Mouse (Mus musculus): ENCODE data around the gene 4833439L19Rik. TPM values are rescaled to one million over a fixed set of nuclear protein-coding genes. Genes with fewer than 3 reads are reported as not detected.

4833439L19Rik gene
- polyA plus RNA-seq, 2 experiments: 84.6 to 125 TPM

DNA sequence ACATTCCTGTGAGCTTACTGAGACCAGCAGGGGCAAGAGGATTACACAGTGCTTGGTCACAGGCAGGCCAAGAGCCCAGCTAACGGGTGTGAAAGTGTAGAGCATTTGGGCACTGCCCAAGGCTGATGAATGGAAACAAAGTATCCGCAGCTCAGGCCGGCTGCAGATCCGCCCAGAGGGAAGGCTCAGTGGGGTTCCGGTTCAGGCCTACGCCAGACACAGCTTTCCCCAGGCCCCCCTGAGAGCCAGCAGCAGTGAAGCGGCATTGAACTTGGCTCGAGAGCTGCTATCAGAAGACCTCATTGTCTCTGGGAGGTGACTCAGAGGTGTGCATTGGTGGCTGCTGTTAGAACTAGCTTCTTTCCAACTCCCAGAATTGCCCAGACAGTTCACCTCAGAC lies 43.4 kb upstream of the 4833439L19Rik start:
- no peak for DNase-seq (ENCODE audit: low spot score)
- H3K27ac ChIP-seq (replicated peaks; ENCODE audit: low read depth, low read length): no peak overlapping the region
- 24% methylated on average over 8 of the region's 8 CpGs for WGBS
- H3K4me2 ChIP-seq (replicated peaks; ENCODE audit: low read depth, low read length, severe bottlenecking): no peak overlapping the region
- peaks cover 4% of the 10 kb centered on the region; the same call in 1 of the 2 replicates for H3K4me1 ChIP-seq (ENCODE audit: control insufficient read depth, insufficient read depth, low read length)
- ATAC-seq (ENCODE audit: low FRiP score, low read depth): no peak
- no peak overlapping the region for H3K9ac ChIP-seq (ENCODE audit: low read depth, low read length, severe bottlenecking)
- no peak overlapping the region for H3K4me3 ChIP-seq (replicated peaks; ENCODE audit: low read length)
- no peak for TF ChIP-seq POLR2A (IDR thresholded peaks at IDR 0.05; ENCODE audit: borderline replicate concordance, extremely low read depth, insufficient read depth, insufficient read length)
- no peaks in the 10 kb centered on the region for H3K36me3 ChIP-seq (ENCODE audit: control insufficient read depth, insufficient read depth, low read length)
- H3K27me3 ChIP-seq (ENCODE audit: control insufficient read depth, insufficient read depth, low read length): no peaks in the 10 kb centered on the region
- H3K9me3 ChIP-seq (ENCODE audit: control insufficient read depth, low read length): no peaks in the 10 kb centered on the region

DNA sequence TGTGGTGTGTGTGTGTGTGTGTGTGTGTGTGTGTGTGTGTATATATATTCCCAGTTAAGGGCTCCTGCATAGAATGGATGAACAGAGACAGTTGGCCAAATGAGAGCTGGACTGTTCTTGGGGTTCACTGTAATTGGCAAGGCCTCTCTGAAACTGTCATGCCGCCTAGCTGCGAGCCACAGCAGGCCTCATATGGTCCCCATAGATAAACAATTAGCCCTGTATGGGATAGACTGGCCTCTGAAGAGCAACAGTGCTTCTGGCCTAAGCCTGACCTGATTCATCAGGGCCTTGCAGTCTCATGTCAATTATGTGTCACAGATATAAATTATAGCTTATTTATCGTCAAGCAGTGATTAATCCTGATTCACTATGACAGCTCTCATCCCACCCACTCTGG lies 42.8 kb upstream of the 4833439L19Rik start:
- no peak for ATAC-seq (ENCODE audit: low FRiP score, low read depth)

DNA sequence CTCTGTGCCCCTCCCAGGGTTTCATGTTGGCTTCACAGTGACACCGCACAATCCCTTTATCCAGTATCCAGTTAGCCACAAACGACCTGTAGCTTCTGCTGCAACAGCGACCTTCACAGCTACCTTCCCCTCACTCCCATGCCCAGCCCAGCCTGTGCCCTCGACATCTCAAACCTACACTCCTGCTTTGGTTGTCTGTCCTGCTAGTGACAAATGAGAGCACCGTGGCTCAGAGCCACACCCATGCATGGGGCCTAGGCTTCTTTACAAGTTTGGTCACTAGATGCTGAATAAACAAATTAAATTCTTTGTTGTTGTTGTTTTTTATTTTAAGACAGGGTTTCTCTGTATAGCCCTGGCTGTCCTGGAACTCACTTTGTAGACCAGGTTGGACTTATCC lies 42.0 kb upstream of the 4833439L19Rik start:
- H3K4me1 ChIP-seq (ENCODE audit: control insufficient read depth, insufficient read depth, low read length): peaks cover 14% of the 10 kb centered on the region; the same call in 1 of the 2 replicates
- no peaks in the 10 kb centered on the region for H3K27me3 ChIP-seq (ENCODE audit: control insufficient read depth, insufficient read depth, low read length)

More for the DNA sequence above, 42.8 kb upstream of the 4833439L19Rik start:
- H3K4me3 ChIP-seq (replicated peaks; ENCODE audit: low read length): no peak overlapping the region
- peaks cover 11% of the 10 kb centered on the region; the same call in 1 of the 2 replicates for H3K4me1 ChIP-seq (ENCODE audit: control insufficient read depth, insufficient read depth, low read length)
- DNase-seq (ENCODE audit: low spot score): no peak
- no peaks in the 10 kb centered on the region for H3K9me3 ChIP-seq (ENCODE audit: control insufficient read depth, low read length)
- no peak overlapping the region for H3K27ac ChIP-seq (replicated peaks; ENCODE audit: low read depth, low read length)
- no peaks in the 10 kb centered on the region for H3K27me3 ChIP-seq (ENCODE audit: control insufficient read depth, insufficient read depth, low read length)
- H3K36me3 ChIP-seq (ENCODE audit: control insufficient read depth, insufficient read depth, low read length): 0 out of 2 replicates have a peak, but pooled peaks cover 3% of the 10 kb centered on the region
- no peak for TF ChIP-seq POLR2A (IDR thresholded peaks at IDR 0.05; ENCODE audit: borderline replicate concordance, extremely low read depth, insufficient read depth, insufficient read length)
- 74% methylated on average over 3 of the region's 3 CpGs for WGBS
- H3K4me2 ChIP-seq (replicated peaks; ENCODE audit: low read depth, low read length, severe bottlenecking): no peak overlapping the region
- no peak overlapping the region for H3K9ac ChIP-seq (ENCODE audit: low read depth, low read length, severe bottlenecking)

DNA sequence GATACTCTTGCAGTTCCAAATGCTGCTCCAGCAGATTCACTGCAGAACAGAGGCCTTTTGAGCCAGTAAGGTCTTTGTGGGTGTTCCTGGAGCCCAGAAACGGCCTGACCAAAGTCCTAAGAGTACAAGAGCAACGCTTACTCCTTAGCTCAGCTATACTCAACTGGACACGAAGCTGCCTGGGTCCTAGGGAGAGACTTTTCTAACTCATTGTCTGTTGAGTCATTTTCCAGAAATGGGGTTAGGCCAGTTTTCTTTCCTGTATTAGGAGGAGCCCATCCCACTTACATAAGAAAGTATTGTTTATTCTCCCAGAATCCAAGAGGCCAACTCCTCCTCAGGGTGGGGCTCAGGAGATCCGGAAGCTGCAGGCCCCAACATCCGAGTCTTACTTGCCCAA lies 40.2 kb upstream of the 4833439L19Rik start:
- Histone ChIP-seq H3K4me1 (ENCODE audit: control insufficient read depth, insufficient read depth, low read length) (peaks cover 13% of the 10 kb centered on the region; the same call in 1 of the 2 replicates), H3K4me3 (replicated peaks; ENCODE audit: low read length) (no peak overlapping the region), H3K27me3 (ENCODE audit: control insufficient read depth, insufficient read depth, low read length) (no peaks in the 10 kb centered on the region), H3K9me3 (ENCODE audit: control insufficient read depth, low read length) (no peaks in the 10 kb centered on the region), H3K9ac (ENCODE audit: low read depth, low read length, severe bottlenecking) (no peak overlapping the region), H3K4me2 (replicated peaks; ENCODE audit: low read depth, low read length, severe bottlenecking) (no peak overlapping the region), H3K36me3 (ENCODE audit: control insufficient read depth, insufficient read depth, low read length) (0 out of 2 replicates have a peak, but pooled peaks cover 3% of the 10 kb centered on the region), H3K27ac (replicated peaks; ENCODE audit: low read depth, low read length) (no peak overlapping the region)
- TF ChIP-seq POLR2A (IDR thresholded peaks at IDR 0.05; ENCODE audit: borderline replicate concordance, extremely low read depth, insufficient read depth, insufficient read length): no peak
- DNase-seq (ENCODE audit: low spot score): no peak
- no peak for ATAC-seq (ENCODE audit: low FRiP score, low read depth)
- WGBS: 81% methylated on average over 5 of the region's 5 CpGs

More for the DNA sequence above, 42.0 kb upstream of the 4833439L19Rik start:
- WGBS: 65% methylated on average over 5 of the region's 5 CpGs
- no peak overlapping the region for H3K4me2 ChIP-seq (replicated peaks; ENCODE audit: low read depth, low read length, severe bottlenecking)
- H3K9ac ChIP-seq (ENCODE audit: low read depth, low read length, severe bottlenecking): no peak overlapping the region
- TF ChIP-seq POLR2A (IDR thresholded peaks at IDR 0.05; ENCODE audit: borderline replicate concordance, extremely low read depth, insufficient read depth, insufficient read length): no peak
- H3K4me3 ChIP-seq (replicated peaks; ENCODE audit: low read length): no peak overlapping the region
- 0 out of 2 replicates have a peak, but pooled peaks cover 3% of the 10 kb centered on the region for H3K36me3 ChIP-seq (ENCODE audit: control insufficient read depth, insufficient read depth, low read length)
- no peak overlapping the region for H3K27ac ChIP-seq (replicated peaks; ENCODE audit: low read depth, low read length)
- DNase-seq (ENCODE audit: low spot score): no peak
- H3K9me3 ChIP-seq (ENCODE audit: control insufficient read depth, low read length): no peaks in the 10 kb centered on the region
- ATAC-seq (ENCODE audit: low FRiP score, low read depth): no peak

DNA sequence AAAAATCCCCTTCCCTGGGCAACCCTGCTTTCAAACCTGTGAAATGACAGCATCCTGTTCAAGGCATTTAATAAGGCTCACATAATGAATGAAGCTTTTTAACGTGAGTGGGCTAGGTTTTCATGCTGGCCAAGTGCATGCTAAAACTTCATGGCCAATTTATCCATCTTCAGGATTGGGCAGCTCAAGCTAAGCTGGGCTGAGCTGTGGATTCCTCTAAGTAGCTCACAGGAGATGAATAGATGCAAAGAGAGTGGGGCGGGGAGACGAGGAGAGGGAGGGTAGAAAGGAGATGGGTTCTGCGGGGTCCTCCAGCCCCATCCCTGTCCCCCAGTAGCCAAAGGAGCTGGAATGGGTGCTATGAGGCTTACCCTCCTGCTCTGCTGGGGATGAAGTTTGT lies 39.0 kb upstream of the 4833439L19Rik start:
- 68% methylated on average over 4 of the region's 4 CpGs for WGBS

More for the DNA sequence above, 39.0 kb upstream of the 4833439L19Rik start:
- Histone ChIP-seq H3K9ac (ENCODE audit: low read depth, low read length, severe bottlenecking) (no peak overlapping the region), H3K27ac (replicated peaks; ENCODE audit: low read depth, low read length) (no peak overlapping the region; the same call in 1 of the 2 replicates), H3K27me3 (ENCODE audit: control insufficient read depth, insufficient read depth, low read length) (no peaks in the 10 kb centered on the region), H3K4me1 (ENCODE audit: control insufficient read depth, insufficient read depth, low read length) (peaks cover 13% of the 10 kb centered on the region; the same call in 1 of the 2 replicates), H3K4me3 (replicated peaks; ENCODE audit: low read length) (no peak overlapping the region), H3K4me2 (replicated peaks; ENCODE audit: low read depth, low read length, severe bottlenecking) (no peak overlapping the region), H3K36me3 (ENCODE audit: control insufficient read depth, insufficient read depth, low read length) (0 out of 2 replicates have a peak, but pooled peaks cover 3% of the 10 kb centered on the region), H3K9me3 (ENCODE audit: control insufficient read depth, low read length) (no peaks in the 10 kb centered on the region)
- DNase-seq (ENCODE audit: low spot score) (no peak), ATAC-seq (ENCODE audit: low FRiP score, low read depth) (no peak)
- TF ChIP-seq POLR2A (IDR thresholded peaks at IDR 0.05; ENCODE audit: borderline replicate concordance, extremely low read depth, insufficient read depth, insufficient read length): no peak

All from limb, embryonic 14.5 days (tissue).